Mouse (Mus musculus) adrenal gland, postnatal 4 days (tissue): Measurements from ENCODE around the gene Tmem254a. TPM values are rescaled to one million over a fixed set of nuclear protein-coding genes. Genes with fewer than 3 reads are reported as not detected.
"Not testable (repeated sequence)": the region's sequence is repeated elsewhere in the genome, so short reads cannot be mapped to it uniquely, and the experiment has no call there.

Experiments used
- DNase-seq, 2 experiments: peaks; one replicate each; pipeline ENCODE4 v3.0.0; 2021 to 2022; ENCODE audit warnings: low spot score in 2 of 2, mixed read lengths in 2 of 2
- long read RNA-seq, 2 experiments: library from polyadenylated mRNA; stranded (forward); transcript quantifications; one replicate each; pipeline ENCODE4 v2.0.0; 2021
- total RNA-seq, 2 experiments: library from RNA; stranded (reverse); gene quantifications; 2 replicates each; pipeline ENCODE4 v1.2.3; 2021

Gene Tmem254a
- total RNA-seq: 1 to 10 TPM; 6.2 to 7.2 TPM
- long read RNA-seq, experiment 1, transcript Tmem254a-204 (4 exons, 2,147 nt): major isoform, 14 of 15 reads
- long read RNA-seq, experiment 1, partial matches to known transcripts: 0 of 15 reads
- long read RNA-seq, experiment 1, other reads (novel, unspliced or antisense): 0 of 15 reads
- long read RNA-seq, experiment 2, transcript Tmem254a-204 (4 exons, 2,147 nt): major isoform, 24 of 35 reads
- long read RNA-seq, experiment 2, partial matches to known transcripts: 0 of 35 reads
- long read RNA-seq, experiment 2, other reads (novel, unspliced or antisense): 7 of 35 reads

- DNase-seq: not testable (repeated sequence)
These were observed at the start of gene Tmem254a for GRCm38 (mm10) chr14:25927562-25927881. Gene Tmem254a (minus strand): TSS chr14:25927672.

- not testable (repeated sequence) for DNase-seq
These were observed 30.4 kb upstream of the Tmem254a start for GRCm38 (mm10) chr14:25957861-25958260.

- not testable (repeated sequence) for DNase-seq
These were observed 10.5 kb upstream of the Tmem254a start, which contains the start of gene Cphx1 for GRCm38 (mm10) chr14:25938004-25938403. Gene Cphx1 (plus strand): TSS chr14:25938304.

GRCm38 (mm10) chr14:25936867-25937630 lies 9.6 kb upstream of the Tmem254a start:
- DNase-seq: not testable (repeated sequence)

GRCm38 (mm10) chr14:25926814-25927561 lies 484 bp downstream of the Tmem254a start:
- DNase-seq: not testable (repeated sequence)

- not testable (repeated sequence) for DNase-seq
These were observed 8.9 kb downstream of the Tmem254a start for GRCm38 (mm10) chr14:25918427-25919170.

GRCm38 (mm10) chr14:25908976-25909375 lies 18.5 kb downstream of the Tmem254a start:
- DNase-seq: not testable (repeated sequence)

GRCm38 (mm10) chr14:25907272-25907671 lies 20.2 kb downstream of the Tmem254a start:
- not testable (repeated sequence) for DNase-seq

GRCm38 (mm10) chr14:25905243-25905642 lies 22.2 kb downstream of the Tmem254a start:
- DNase-seq: not testable (repeated sequence)

GRCm38 (mm10) chr14:25903000-25903399 lies 24.5 kb downstream of the Tmem254a start, which contains the start of gene Plac9a:
Gene Plac9a (minus strand): TSS chr14:25903100.
- DNase-seq: not testable (repeated sequence)

GRCm38 (mm10) chr14:25895686-25896085 lies 31.8 kb downstream of the Tmem254a start:
- DNase-seq: not testable (repeated sequence)

GRCm38 (mm10) chr14:25894566-25894965 lies 32.9 kb downstream of the Tmem254a start:
- DNase-seq: not testable (repeated sequence)

GRCm38 (mm10) chr14:25885886-25886285 lies 41.6 kb downstream of the Tmem254a start:
- DNase-seq: not testable (repeated sequence)

- DNase-seq: not testable (repeated sequence)
These were observed 45.7 kb downstream of the Tmem254a start for GRCm38 (mm10) chr14:25881769-25882168.

- not testable (repeated sequence) for DNase-seq
These were observed 50.8 kb downstream of the Tmem254a start for GRCm38 (mm10) chr14:25876640-25877039.

Other genes with a start within 250 kb of the Tmem254a start
- gene Ppif, start 233.5 kb downstream of the Tmem254a start, total RNA-seq: 10 to 100 TPM; 35.2 to 38.8 TPM
- gene Zcchc24, start 158.6 kb downstream of the Tmem254a start, total RNA-seq: 10 to 100 TPM; 30.2 to 34.7 TPM
- gene Anxa11, start 85.5 kb downstream of the Tmem254a start, total RNA-seq: 10 to 100 TPM; 54.9 to 58.8 TPM
- gene Plac9a, start 24.6 kb downstream of the Tmem254a start, total RNA-seq: 1 to 10 TPM; 1.7 to 2.4 TPM
- gene Cphx1, start 10.6 kb upstream of the Tmem254a start, total RNA-seq: not detected
- gene Duxbl1, start 50.9 kb upstream of the Tmem254a start, total RNA-seq: 1 to 10 TPM; 2.5 to 2.8 TPM
- 10 to 100 TPM; 11.6 to 22.2 TPM for gene Gm9780, start 115.0 kb upstream of the Tmem254a start, total RNA-seq
- 10 to 100 TPM; 22.2 to 45.4 TPM for gene Tmem254c, start 139.7 kb upstream of the Tmem254a start, total RNA-seq
- gene Cphx2, start 153.8 kb upstream of the Tmem254a start, total RNA-seq: not detected
- not detected for gene Cphx3, start 154.6 kb upstream of the Tmem254a start, total RNA-seq
- gene Duxbl2, start 190.7 kb upstream of the Tmem254a start, total RNA-seq: 1 to 10 TPM; 1.0 to 1.2 TPM